Mouse (Mus musculus) stomach, embryonic 14.5 days (tissue): ENCODE measurements around the gene Slc25a4. TPM values are rescaled to one million over a fixed set of nuclear protein-coding genes. Genes with fewer than 3 reads are reported as not detected.

Source experiments
- ATAC-seq: fragments of 200-750 bp; cut with Nextera tagmentation; 2 replicates; pipeline ENCODE4 v1.8.0; 2017; ENCODE audit warnings: low read depth, moderate TSS enrichment; ENCODE audit not compliant: insufficient number of reproducible peaks, insufficient read depth, low FRiP score
- H3K27ac ChIP-seq: fragments of 300-500 bp; sonication (generic); 2 replicates; pipeline ENCODE4 v1.5.1; 2014; ENCODE audit warnings: mild to moderate bottlenecking, low read length, moderate library complexity, mixed read lengths
- H3K27me3 ChIP-seq: fragments of 300-500 bp; sonication (generic); 2 replicates; pipeline ENCODE4 v1.6.1; 2014; ENCODE audit warnings: low read length, control low read depth, mixed read lengths; ENCODE audit not compliant: control insufficient read depth, insufficient read depth
- H3K36me3 ChIP-seq: fragments of 300-500 bp; sonication (generic); 2 replicates; pipeline ENCODE4 v1.6.1; 2014; ENCODE audit warnings: mild to moderate bottlenecking, control low read depth, low read length, moderate library complexity, mixed read lengths; ENCODE audit not compliant: control insufficient read depth, insufficient read depth
- H3K4me1 ChIP-seq: fragments of 300-500 bp; sonication (generic); 2 replicates; pipeline ENCODE4 v1.6.1; 2014; ENCODE audit warnings: low read length, control low read depth, mixed read lengths; ENCODE audit not compliant: control insufficient read depth, insufficient read depth
- H3K4me2 ChIP-seq: fragments of 300-500 bp; sonication (generic); replicated peaks from 2 replicates; pipeline ENCODE4 v1.6.1; 2014; ENCODE audit warnings: low read depth, low read length, control low read depth
- H3K4me3 ChIP-seq: fragments of 300-500 bp; sonication (generic); 2 replicates; pipeline ENCODE4 v1.5.1; 2014; ENCODE audit warnings: low read depth, low read length, control low read depth
- H3K9ac ChIP-seq: fragments of 300-500 bp; sonication (generic); replicated peaks from 2 replicates; pipeline ENCODE4 v1.6.1; 2014; ENCODE audit warnings: low read depth, mild to moderate bottlenecking, control low read depth, low read length, moderate library complexity, mixed read lengths
- H3K9me3 ChIP-seq: fragments of 300-500 bp; sonication (generic); 2 replicates; pipeline ENCODE4 v1.6.1; 2016; ENCODE audit warnings: low read depth, low read length, control low read depth; ENCODE audit not compliant: control insufficient read depth
- WGBS: fragments of 180-500 bp; shearing (Covaris S2); extraction: QIAGEN DNeasy Blood & Tissue Kit; methylation state at CpG from one replicate; pipeline ENCODE4 v1.1.7; 2014; 5-methylcytosine and 5-hydroxymethylcytosine counted together
- polyA plus RNA-seq: library from polyadenylated mRNA; unstranded; fragments of >200 nt; fragmentation: Nextera tagmentation; extraction: Ambion mirVana; gene quantifications from 2 replicates; pipeline ENCODE4 v1.2.1, GENCODE M21; 2014

The Slc25a4 gene
- polyA plus RNA-seq, 1 experiment from 2014 or later: 480 TPM

DNA sequence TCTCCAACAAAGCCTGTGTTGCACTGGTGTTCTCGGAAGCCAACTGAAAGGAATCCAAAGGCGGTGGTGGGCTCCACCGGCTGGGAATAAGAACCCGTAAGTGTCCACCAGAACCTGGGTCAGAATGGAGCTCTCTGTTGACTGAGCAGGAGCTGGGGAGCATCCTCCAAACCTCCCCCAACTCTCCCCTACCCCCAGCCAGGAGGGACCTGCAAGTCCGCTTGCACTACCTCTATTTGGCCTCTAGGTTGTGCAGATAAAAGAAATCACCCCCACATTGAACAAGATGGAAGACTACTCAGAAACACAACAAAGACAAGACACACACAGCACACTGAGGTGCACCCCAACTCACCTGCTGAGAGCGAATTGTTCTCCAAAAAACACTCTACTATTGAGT, 8.7 kb downstream of the Slc25a4 start:
- Histone ChIP-seq H3K4me1 (no peaks in the 10 kb centered on the region), H3K4me3 (no peak overlapping the region), H3K27me3 (no peaks in the 10 kb centered on the region), H3K36me3 (peaks cover 33% of the 10 kb centered on the region), H3K4me2 (no peak overlapping the region), H3K9me3 (no peaks in the 10 kb centered on the region), H3K27ac (no peak overlapping the region), H3K9ac (no peak overlapping the region)
- no peak for ATAC-seq
- 84% methylated on average over 6 of the region's 6 CpGs for WGBS

DNA sequence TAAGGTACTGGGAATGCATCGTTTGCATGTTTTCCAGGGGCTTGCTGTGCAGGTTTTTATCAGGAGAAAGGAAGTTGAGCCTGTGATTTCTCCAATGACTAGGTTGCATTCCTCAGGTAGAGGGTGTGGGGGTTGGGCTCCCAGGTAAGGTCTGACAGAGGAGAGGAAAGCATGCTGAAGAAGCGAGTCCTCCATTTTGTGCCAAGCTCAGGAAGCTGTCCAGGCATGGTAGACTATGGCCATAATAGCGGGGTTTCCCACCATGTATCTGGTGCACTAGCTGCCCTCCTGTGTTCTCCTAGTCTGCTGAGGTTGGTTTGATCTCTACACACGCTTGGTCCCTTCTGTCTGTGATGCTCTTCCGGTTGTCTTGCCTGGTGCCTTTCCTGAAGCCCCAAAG, 13.4 kb downstream of the Slc25a4 start:
- H3K27ac ChIP-seq: no peak overlapping the region

DNA sequence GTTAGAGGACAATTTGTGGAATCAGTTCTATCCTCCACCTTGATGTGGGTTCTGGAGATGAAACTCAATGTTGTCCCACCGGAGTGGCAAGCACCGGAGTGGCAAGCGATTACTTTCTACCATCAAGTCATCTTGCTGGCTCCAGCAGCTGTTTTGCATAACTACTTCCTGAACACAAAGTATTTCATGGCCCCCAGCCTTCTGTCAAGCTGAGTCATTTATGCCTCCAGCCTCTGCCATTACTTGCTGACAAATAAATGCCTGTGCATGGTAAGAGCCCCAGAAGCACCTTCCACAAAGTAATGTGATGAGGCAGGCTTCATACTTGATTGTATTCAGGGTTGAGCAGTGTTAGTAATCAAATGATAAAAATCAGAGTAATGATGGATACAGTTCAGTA, 14.2 kb downstream of the Slc25a4 start:
- no peak for ATAC-seq
- H3K9me3 ChIP-seq: no peaks in the 10 kb centered on the region
- H3K27ac ChIP-seq: no peak overlapping the region
- 96% methylated on average over 3 of the region's 3 CpGs for WGBS
- no peaks in the 10 kb centered on the region for H3K4me1 ChIP-seq
- no peaks in the 10 kb centered on the region for H3K27me3 ChIP-seq
- H3K4me3 ChIP-seq: no peak overlapping the region
- H3K9ac ChIP-seq: no peak overlapping the region
- no peak overlapping the region for H3K4me2 ChIP-seq
- peaks cover 8% of the 10 kb centered on the region; the same call in 1 of the 2 replicates for H3K36me3 ChIP-seq

More for the DNA sequence above, 13.4 kb downstream of the Slc25a4 start:
- H3K36me3 ChIP-seq: peaks cover 11% of the 10 kb centered on the region; the same call in 1 of the 2 replicates
- no peaks in the 10 kb centered on the region for H3K27me3 ChIP-seq
- H3K4me1 ChIP-seq: no peaks in the 10 kb centered on the region
- no peaks in the 10 kb centered on the region for H3K9me3 ChIP-seq
- no peak for ATAC-seq
- H3K9ac ChIP-seq: no peak overlapping the region
- WGBS: 84% methylated on average over 5 of the region's 5 CpGs
- H3K4me2 ChIP-seq: no peak overlapping the region
- H3K4me3 ChIP-seq: no peak overlapping the region

DNA sequence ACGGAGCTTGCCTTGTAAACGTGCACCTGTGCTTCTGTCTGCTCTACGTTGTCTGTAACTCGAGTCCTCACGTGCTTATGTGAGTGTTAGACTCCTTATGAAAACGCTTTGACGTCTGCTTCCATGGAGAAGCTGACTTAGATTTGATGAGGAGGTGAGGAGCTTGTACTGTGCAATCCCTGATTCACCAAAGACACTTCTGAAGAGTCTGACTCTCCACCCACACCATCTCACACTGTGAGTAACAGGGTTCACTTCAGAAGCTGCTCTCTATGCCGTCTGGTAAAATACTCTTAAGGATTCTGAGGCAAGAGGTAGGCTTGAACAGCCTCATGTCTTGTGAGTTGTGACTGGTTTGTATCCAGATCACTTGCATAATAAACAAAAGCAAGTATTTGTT, 18.0 kb downstream of the Slc25a4 start:
- no peaks in the 10 kb centered on the region for H3K9me3 ChIP-seq
- H3K4me3 ChIP-seq: no peak overlapping the region
- WGBS: 86% methylated on average over 8 of the region's 8 CpGs
- no peaks in the 10 kb centered on the region for H3K27me3 ChIP-seq
- H3K27ac ChIP-seq: no peak overlapping the region
- H3K36me3 ChIP-seq: peaks cover 8% of the 10 kb centered on the region; the same call in 1 of the 2 replicates
- ATAC-seq: no peak
- no peak overlapping the region for H3K4me2 ChIP-seq
- H3K9ac ChIP-seq: no peak overlapping the region
- no peaks in the 10 kb centered on the region for H3K4me1 ChIP-seq

DNA sequence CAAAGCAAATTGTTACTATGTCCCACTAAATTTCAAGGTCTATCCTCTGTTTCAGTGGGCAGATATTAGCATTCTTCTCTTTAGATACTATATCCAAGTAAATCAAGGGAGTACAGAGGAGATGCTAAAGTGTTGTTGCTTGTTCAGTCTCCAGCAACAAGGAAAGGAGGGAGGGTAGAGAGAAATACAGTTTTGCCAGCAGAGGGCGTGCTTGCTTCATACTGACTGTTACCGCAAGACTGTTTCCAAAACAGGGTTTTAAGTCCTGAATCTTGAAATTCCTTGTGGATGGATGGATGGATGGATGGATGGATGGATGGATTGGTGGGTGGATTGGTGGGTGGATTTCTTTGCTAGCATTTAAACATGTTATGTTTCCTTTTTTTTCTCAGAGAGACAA, 25.7 kb downstream of the Slc25a4 start:
- no peak overlapping the region for H3K9ac ChIP-seq
- H3K4me3 ChIP-seq: no peak overlapping the region
- no peak overlapping the region for H3K27ac ChIP-seq
- 11% methylated on average over 2 of the region's 2 CpGs for WGBS
- no peak overlapping the region for H3K4me2 ChIP-seq
- ATAC-seq: no peak
- H3K27me3 ChIP-seq: no peaks in the 10 kb centered on the region
- peaks cover 13% of the 10 kb centered on the region; the same call in 1 of the 2 replicates for H3K36me3 ChIP-seq
- H3K9me3 ChIP-seq: no peaks in the 10 kb centered on the region
- H3K4me1 ChIP-seq: no peaks in the 10 kb centered on the region

DNA sequence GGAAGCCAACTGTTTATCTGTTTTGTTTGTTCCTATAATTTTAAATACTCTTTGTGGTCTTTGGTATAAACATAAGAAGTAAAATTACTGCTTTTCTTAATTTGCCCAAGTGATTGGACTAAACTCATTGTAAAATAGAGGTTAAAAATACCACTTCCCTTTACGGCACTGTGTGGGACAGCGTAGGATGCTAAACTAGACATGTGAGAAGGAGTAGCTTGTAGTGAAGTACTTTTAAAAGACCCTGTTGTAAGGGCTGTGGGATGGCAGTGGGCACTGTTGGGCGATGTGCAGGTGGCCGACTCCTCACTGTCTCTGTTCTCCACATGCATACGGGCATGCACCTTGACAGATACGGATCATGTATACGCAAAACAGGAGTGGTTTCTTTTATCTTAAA, 30.9 kb downstream of the Slc25a4 start:
- H3K4me3 ChIP-seq: no peak overlapping the region
- no peak for ATAC-seq
- no peak overlapping the region for H3K4me2 ChIP-seq
- no peak overlapping the region for H3K9ac ChIP-seq
- 0 out of 2 replicates have a peak, but pooled peaks cover 11% of the 10 kb centered on the region for H3K36me3 ChIP-seq
- 89% methylated on average over 7 of the region's 7 CpGs for WGBS
- H3K4me1 ChIP-seq: no peaks in the 10 kb centered on the region
- H3K9me3 ChIP-seq: no peaks in the 10 kb centered on the region
- no peak overlapping the region for H3K27ac ChIP-seq
- H3K27me3 ChIP-seq: no peaks in the 10 kb centered on the region

DNA sequence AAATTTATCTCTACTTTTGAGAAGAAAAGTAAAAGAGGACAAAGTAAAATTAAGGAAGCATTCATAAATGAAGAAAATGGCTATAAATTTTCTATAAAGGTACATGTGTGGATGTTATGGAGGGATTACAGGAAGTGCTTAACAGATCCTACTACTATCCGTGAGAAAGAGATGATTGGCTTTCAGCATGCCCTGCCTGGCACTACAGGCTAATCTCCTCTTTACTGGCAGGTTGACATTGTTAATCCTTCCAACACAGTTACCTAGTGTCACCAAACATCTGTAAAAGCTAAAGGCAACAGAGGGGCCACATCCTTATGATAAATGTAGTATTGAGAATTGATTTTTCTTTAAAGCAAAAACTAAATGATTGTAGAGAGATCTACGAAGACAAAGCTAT, 37.4 kb downstream of the Slc25a4 start:
- ATAC-seq: no peak
- WGBS: 70% methylated on average over 2 of the region's 2 CpGs

DNA sequence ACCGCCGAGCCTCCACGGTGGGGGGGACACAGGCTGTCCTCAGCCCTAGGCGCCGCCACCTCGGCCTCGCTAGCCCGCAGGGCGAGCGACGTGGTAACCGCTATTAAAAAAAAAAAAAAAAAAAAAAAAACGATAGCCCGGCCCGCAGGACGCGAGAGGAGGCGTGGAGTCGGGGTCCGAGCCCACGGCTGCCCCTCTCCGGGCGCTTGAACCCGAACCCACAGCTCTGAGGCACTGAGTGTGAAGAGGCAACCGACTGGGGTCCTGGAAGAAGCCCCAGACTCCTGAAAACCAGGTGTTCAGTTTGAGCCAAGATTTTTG, 47.3 kb downstream of the Slc25a4 start:
- H3K4me2 ChIP-seq: peak overlapping the region; percentile 85
- peak overlapping the region; percentile 45 for H3K27ac ChIP-seq
- H3K36me3 ChIP-seq: no peaks in the 10 kb centered on the region
- H3K27me3 ChIP-seq: no peaks in the 10 kb centered on the region
- under 1% methylated on average over 25 of the region's 25 CpGs for WGBS
- H3K4me3 ChIP-seq: peak overlapping the region; percentile 50
- 0 out of 2 replicates have a peak, but pooled peaks cover 6% of the 10 kb centered on the region for H3K4me1 ChIP-seq
- no peak for ATAC-seq
- peak overlapping the region; percentile 89 for H3K9ac ChIP-seq
- H3K9me3 ChIP-seq: no peaks in the 10 kb centered on the region

More for the DNA sequence above, 37.4 kb downstream of the Slc25a4 start:
- no peak overlapping the region for H3K9ac ChIP-seq
- H3K36me3 ChIP-seq: peaks cover 10% of the 10 kb centered on the region
- H3K4me3 ChIP-seq: no peak overlapping the region
- H3K4me2 ChIP-seq: no peak overlapping the region
- no peaks in the 10 kb centered on the region for H3K27me3 ChIP-seq
- no peaks in the 10 kb centered on the region for H3K4me1 ChIP-seq
- no peaks in the 10 kb centered on the region for H3K9me3 ChIP-seq
- no peak overlapping the region for H3K27ac ChIP-seq
